Mouse (Mus musculus) liver, embryonic 14 days (tissue): Measurements from ENCODE around the gene Slfn9. TPM values are rescaled to one million over a fixed set of nuclear protein-coding genes. Genes with fewer than 3 reads are reported as not detected.

Source experiments
- polyA plus RNA-seq: library from polyadenylated mRNA; depleted of rRNA; stranded (reverse); fragments of >200 nt; gene quantifications from 2 replicates; pipeline ENCODE4 v1.2.3, GENCODE M21; 2012; rRNA removed

Slfn9 gene
- 4.3 and 5.4 TPM in 2 replicates for polyA plus RNA-seq

GRCm38 (mm10) chr11:82991469-82992166, at the start of gene Slfn9:
Gene Slfn9, minus strand, starts transcription at chr11:82991830.

GRCm38 (mm10) chr11:83020621-83021020, 29.0 kb upstream of the Slfn9 start, which contains the start of gene Slfn8:
Gene Slfn8, minus strand, starts transcription at chr11:83020810.

GRCm38 (mm10) chr11:82950736-82951481, 40.7 kb downstream of the Slfn9 start, which contains the start of gene Slfn5:
Gene Slfn5, plus strand, starts transcription at chr11:82951349.

Other genes with a start within 250 kb of the Slfn9 start
- gene Cct6b, start 227.5 kb downstream of the Slfn9 start, polyA plus RNA-seq, result 0.07 and 0.09 TPM in 2 replicates
- 11.3 and 12.4 TPM in 2 replicates for gene Zfp830, start 227.5 kb downstream of the Slfn9 start, polyA plus RNA-seq
- gene Lig3, start 210.7 kb downstream of the Slfn9 start, polyA plus RNA-seq, result 6.1 and 6.9 TPM in 2 replicates
- gene Rffl, start 120.6 kb downstream of the Slfn9 start, polyA plus RNA-seq, result 11.4 and 14.6 TPM in 2 replicates
- 2.7 and 3.3 TPM in 2 replicates for gene Rad51d, start 101.2 kb downstream of the Slfn9 start, polyA plus RNA-seq
- gene Fndc8, start 99.7 kb downstream of the Slfn9 start, polyA plus RNA-seq, result 0.06 and 0.08 TPM in 2 replicates
- 24.3 and 27.1 TPM in 2 replicates for gene Nle1, start 83.4 kb downstream of the Slfn9 start, polyA plus RNA-seq
- 0.22 and 0.78 TPM in 2 replicates for gene Unc45b, start 81.3 kb downstream of the Slfn9 start, polyA plus RNA-seq
- 0.69 and 1.2 TPM in 2 replicates for gene Slfn5, start 40.5 kb downstream of the Slfn9 start, polyA plus RNA-seq
- gene Slfn8, start 29.0 kb upstream of the Slfn9 start, polyA plus RNA-seq, result 0.26 and 0.45 TPM in 2 replicates
- gene Slfn2, start 73.3 kb upstream of the Slfn9 start, polyA plus RNA-seq, result 3.1 and 4.6 TPM in 2 replicates
- 0.21 TPM in 2 replicates for gene Slfn1, start 125.0 kb upstream of the Slfn9 start, polyA plus RNA-seq
- 0.36 and 0.60 TPM in 2 replicates for gene Slfn4, start 183.4 kb upstream of the Slfn9 start, polyA plus RNA-seq
- 2.5 and 3.2 TPM in 2 replicates for gene Slfn3, start 199.5 kb upstream of the Slfn9 start, polyA plus RNA-seq